Mouse (Mus musculus) bone marrow macrophage, adult 2 months (primary cell): Measurements from ENCODE around the gene Xrcc6. TPM values are rescaled to one million over a fixed set of nuclear protein-coding genes. Genes with fewer than 3 reads are reported as not detected.

Experiments
- H3K27ac ChIP-seq: 2 replicates; pipeline ENCODE4 v1.5.1; 2012; ENCODE audit warnings: low read depth, low read length; ENCODE audit not compliant: insufficient read depth
- H3K4me1 ChIP-seq: 2 replicates; pipeline ENCODE4 v1.6.1; 2012; ENCODE audit warnings: low read length; ENCODE audit not compliant: control insufficient read depth, insufficient read depth
- H3K4me3 ChIP-seq: 2 replicates; pipeline ENCODE4 v1.5.1; 2012; ENCODE audit warnings: mild to moderate bottlenecking, low read length, moderate library complexity; ENCODE audit not compliant: insufficient read depth
- CTCF ChIP-seq: IDR thresholded peaks from 2 replicates; pipeline ENCODE4 v1.5.1; 2012; ENCODE audit warnings: low read depth, mild to moderate bottlenecking, low read length, moderate library complexity
- POLR2A ChIP-seq: IDR thresholded peaks from 2 replicates; pipeline ENCODE4 v1.6.1; 2012; ENCODE audit warnings: mild to moderate bottlenecking, low read depth, low read length, borderline replicate concordance
- polyA plus RNA-seq: library from polyadenylated mRNA; stranded (reverse); fragments of >200 nt; gene quantifications from 2 replicates; pipeline ENCODE4 v1.2.4, GENCODE M21; 2012; ENCODE audit not compliant: missing spikeins, insufficient read depth, insufficient read length

Xrcc6 gene
- polyA plus RNA-seq, 1 experiment = 20.0 TPM

GRCm38 (mm10) chr15:82017461-82017860 is 29.8 kb downstream of the Xrcc6 start:
- Histone ChIP-seq H3K4me3 (no peak overlapping the region), H3K27ac (no peak overlapping the region), H3K4me1 (peaks cover 9% of the 10 kb centered on the region)
- TF ChIP-seq POLR2A = no peak
- no peak for TF ChIP-seq CTCF

DNA sequence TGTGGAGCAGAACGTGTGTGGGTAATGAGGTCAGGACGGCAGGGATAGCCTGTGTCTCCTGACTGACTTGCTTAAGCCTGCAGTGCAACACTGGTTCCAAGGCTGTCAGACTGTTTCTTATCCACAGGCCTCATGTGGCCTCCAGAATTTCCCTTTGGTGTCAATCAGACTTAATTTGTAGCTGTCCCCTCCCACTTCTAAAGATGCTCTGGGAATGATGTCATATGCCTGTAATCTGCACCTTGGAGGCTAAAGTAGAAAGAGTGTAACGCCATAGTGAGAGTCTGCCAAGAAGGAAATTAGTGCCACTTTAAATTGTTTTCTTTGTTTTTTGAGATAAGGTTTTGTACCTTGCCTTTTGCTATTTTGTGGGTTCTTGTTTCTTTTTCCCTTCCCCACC is 31.7 kb downstream of the Xrcc6 start:
- peaks cover 9% of the 10 kb centered on the region for H3K4me1 ChIP-seq
- H3K27ac ChIP-seq = no peak overlapping the region
- no peak overlapping the region for H3K4me3 ChIP-seq
- TF ChIP-seq POLR2A = no peak
- no peak for TF ChIP-seq CTCF

- H3K4me3 ChIP-seq = no peak overlapping the region
- no peak overlapping the region for H3K27ac ChIP-seq
- 0 out of 2 replicates have a peak, but pooled peaks cover 2% of the 10 kb centered on the region for H3K4me1 ChIP-seq
- TF ChIP-seq POLR2A (no peak), CTCF (no peak)
These were observed 35.0 kb downstream of the Xrcc6 start for GRCm38 (mm10) chr15:82022535-82023088.

DNA sequence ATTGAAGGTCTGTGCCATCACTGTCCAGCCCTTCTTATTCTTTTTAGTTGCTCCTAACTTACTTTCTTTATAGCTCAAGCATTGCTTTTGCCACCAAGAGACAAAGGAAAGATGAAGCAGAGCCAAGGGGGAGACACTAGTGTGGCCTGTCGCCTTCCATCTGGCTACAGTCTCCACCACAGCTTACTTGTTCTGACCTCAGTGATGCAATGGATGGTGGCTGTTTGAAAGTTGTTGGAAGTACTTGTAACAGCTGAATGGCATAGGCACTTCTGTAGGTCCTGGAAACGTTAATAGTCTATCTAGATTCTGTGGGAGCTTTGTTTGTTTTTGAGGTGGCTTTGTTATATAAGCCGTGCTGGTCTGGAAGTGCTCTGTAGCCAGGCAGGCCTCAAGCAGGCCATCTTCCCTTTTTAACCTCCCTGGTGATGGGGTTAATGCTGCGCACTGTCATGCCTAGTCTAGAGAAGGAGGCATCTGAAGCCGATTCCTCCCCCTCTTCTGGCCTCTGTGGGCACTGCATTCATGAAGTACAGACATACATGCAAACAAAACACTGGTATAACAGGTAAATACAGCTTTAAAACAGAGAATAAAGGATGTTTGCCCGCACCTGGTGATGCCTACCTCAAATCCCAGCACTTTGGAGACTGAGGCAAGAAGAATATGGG is 36.5 kb downstream of the Xrcc6 start:
- H3K27ac ChIP-seq = no peak overlapping the region

GRCm38 (mm10) chr15:82027276-82027675 is 39.6 kb downstream of the Xrcc6 start:
- no peak overlapping the region for H3K27ac ChIP-seq
- TF ChIP-seq CTCF = no peak
- no peak for TF ChIP-seq POLR2A
- no peaks in the 10 kb centered on the region for H3K4me1 ChIP-seq
- no peak overlapping the region for H3K4me3 ChIP-seq

More for the DNA sequence above, 36.5 kb downstream of the Xrcc6 start:
- Histone ChIP-seq H3K4me1 (0 out of 2 replicates have a peak, but pooled peaks cover under 1% of the 10 kb centered on the region), H3K4me3 (no peak overlapping the region)
- no peak for TF ChIP-seq POLR2A
- TF ChIP-seq CTCF = no peak

- Histone ChIP-seq H3K4me3 (no peak overlapping the region), H3K27ac (no peak overlapping the region), H3K4me1 (no peaks in the 10 kb centered on the region)
- TF ChIP-seq CTCF (no peak), POLR2A (no peak)
These were observed 40.1 kb downstream of the Xrcc6 start for GRCm38 (mm10) chr15:82027726-82028125.

- Histone ChIP-seq H3K4me3 (no peak overlapping the region), H3K4me1 (no peaks in the 10 kb centered on the region), H3K27ac (no peak overlapping the region)
- TF ChIP-seq CTCF = no peak
- TF ChIP-seq POLR2A = no peak
These were observed 44.8 kb downstream of the Xrcc6 start for GRCm38 (mm10) chr15:82032386-82032785.

GRCm38 (mm10) chr15:82033762-82034161 is 46.1 kb downstream of the Xrcc6 start, which contains the start of gene Desi1:
Gene Desi1, minus strand, starts transcription at chr15:82033862.
- Histone ChIP-seq H3K27ac (no peak within 1 kb of the TSS), H3K4me3 (no peak within 1 kb of the TSS), H3K4me1 (no peaks in the 10 kb centered on the region)
- no peak for TF ChIP-seq CTCF
- TF ChIP-seq POLR2A = no peak

- Histone ChIP-seq H3K4me3 (no peak overlapping the region), H3K4me1 (no peaks in the 10 kb centered on the region), H3K27ac (no peak overlapping the region)
- TF ChIP-seq CTCF = no peak
- TF ChIP-seq POLR2A = no peak
These were observed 48.5 kb downstream of the Xrcc6 start for GRCm38 (mm10) chr15:82035904-82036689.

- Histone ChIP-seq H3K4me1 (peaks cover 9% of the 10 kb centered on the region), H3K27ac (no peak overlapping the region), H3K4me3 (no peak overlapping the region)
- TF ChIP-seq CTCF (peak; percentile 82), POLR2A (no peak)
These were observed 53.0 kb downstream of the Xrcc6 start for GRCm38 (mm10) chr15:82040650-82041049.
